Mouse (Mus musculus) thymus, postnatal 10 days (tissue): ENCODE measurements around the gene Rufy1.

ENCODE experiments used
- DNase-seq, 2 experiments: peaks; one replicate each; pipeline ENCODE4 v3.0.0; 2021; ENCODE audit warnings: low spot score in 2 of 2

Rufy1 gene

DNA sequence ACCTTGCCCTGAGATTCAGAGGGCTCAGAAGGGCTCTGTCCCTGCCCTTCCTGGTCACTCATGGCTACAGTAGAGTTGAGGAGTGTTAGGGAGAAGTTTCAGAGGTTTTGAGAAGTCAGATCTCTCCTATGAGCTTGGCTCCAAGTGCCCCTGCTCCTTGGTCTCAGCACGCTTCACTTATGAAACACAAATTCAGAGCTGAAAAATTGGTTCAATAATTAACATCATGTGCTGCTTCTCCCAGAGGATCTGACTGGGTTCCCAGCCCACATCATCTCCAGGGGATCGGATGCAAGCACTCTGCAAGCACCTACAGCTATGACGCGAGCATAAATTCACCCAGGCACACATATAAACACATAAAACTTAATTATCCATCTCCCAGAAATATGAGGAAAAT is 4.9 kb downstream of the Rufy1 start:
- DNase-seq = no peak

DNA sequence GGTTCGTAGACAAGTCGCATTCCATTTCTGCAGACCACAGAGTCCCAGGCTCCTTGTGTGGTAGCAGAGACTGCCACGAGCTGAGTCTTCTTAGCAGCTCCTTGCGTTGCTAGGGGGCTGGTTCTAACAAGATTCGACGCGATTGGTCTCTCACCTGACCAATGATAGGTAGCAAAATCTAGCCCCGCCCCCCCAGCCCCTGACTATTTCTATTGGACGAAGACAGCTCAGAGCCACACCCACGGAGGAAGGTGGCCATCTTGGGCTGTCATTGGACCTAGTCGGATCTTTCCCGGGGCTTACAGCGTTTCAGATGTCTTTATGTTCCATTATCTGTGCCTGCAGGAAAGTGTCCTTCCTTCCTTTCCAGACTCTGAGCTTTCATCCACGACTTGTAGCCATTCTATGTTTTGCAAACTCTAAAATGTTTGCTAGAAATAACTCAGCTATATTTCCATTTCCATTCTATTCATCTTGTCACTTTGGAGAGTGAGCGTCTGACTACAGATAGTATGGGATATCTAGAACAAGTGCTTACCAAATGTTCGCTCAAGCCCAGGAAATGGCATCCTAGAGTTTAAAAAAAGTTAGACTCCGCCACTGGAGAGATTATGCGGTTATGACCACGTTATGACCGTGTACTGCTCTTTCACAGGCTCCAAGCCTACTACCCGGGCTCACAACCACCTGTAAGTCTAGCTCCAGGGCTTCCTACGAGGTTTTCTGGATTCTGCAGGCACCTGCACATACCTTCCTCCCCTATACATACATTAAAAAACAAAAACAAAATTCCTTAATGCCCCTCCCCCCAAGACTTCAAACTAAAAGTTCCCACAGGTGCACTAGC is 8.8 kb downstream of the Rufy1 start:
- DNase-seq = peak; percentile 23 to 37

DNA sequence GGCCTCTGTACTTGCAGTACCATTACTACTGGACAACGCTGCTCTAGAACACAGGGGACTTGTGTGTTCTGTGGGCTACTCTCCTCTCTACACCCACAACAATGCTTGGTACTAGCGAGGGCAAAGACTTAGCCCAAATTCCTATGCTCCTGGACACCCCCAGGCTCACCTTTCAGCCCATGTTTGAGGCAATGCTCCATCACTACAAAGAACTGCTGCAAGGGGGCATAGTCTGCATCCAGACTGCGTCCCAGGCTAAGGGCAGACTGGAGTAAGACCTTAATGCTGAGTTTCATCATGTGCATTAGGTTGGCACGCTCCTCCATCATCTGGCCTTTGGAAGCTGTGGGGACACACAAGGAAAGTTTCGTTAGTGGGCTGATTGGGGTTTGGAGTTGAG is 9.5 kb downstream of the Rufy1 start:
- no peak for DNase-seq

DNA sequence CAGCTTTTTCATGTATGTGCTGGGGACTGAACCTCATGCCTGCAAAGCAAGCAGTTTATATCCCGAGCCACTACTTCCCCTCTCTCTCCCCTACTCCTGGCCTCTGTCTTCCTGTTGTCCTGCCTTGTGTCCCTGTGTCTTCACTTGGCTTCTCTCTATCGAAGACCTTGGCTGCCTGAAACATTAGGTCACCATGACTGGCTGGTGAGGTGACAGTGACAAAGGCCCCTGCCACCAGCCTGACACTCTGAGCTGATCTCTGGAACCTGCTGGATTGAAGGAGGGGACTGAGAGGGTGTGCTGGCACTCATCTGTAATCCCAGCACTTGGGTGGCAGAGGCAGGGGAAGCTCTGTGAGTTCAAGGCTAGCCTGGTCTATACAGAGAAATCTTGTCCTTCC is 13.1 kb downstream of the Rufy1 start:
- no peak for DNase-seq

DNA sequence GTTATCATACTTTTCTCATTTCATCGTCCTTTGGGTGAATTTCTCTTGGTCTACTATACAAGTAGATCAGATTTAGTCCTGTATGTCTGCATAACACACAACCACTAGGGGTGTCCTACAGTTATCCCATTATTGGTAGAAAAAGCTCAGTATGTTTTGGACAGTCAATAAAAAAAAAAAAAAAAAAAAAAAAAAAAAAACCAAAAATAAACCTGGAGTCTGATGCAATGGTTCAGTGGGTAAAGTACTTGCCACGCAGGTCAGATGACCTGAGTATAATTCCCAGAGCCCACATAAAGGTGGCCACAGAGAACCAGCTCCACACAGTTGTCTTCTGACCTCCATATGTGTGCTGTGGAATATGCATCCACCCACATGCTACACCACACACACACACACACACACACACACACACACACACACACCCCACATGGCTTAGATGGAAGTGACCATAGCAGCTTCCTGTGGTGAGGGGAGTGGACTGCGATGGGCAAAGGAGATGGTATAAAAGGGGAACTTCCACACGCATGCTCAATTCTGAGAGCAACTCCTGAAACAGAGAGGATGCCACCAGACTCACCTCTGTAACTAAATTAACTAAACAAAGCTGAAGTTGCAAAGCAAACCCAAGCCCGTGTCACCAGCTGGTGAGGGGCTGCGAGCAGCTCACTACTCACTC is 15.2 kb downstream of the Rufy1 start:
- no peak for DNase-seq

DNA sequence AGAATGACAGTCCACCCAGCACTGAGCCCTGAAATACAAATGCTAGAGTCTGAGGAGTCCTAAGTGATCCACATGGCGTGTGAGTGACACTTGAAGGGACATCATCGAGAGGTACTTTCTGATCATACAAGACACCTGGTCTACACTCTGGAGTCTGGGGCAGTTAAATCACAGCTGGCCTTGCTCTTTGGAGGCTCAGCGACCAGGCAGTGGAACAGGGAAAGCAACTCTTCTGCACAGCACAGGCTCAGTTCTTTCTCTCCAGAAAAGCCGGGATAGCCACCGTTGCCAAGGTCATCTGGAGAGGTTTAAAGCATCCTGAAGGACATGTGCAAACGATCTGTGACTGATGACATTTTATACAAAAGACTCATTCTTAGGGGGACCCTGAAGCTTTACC is 23.7 kb downstream of the Rufy1 start:
- DNase-seq = no peak

DNA sequence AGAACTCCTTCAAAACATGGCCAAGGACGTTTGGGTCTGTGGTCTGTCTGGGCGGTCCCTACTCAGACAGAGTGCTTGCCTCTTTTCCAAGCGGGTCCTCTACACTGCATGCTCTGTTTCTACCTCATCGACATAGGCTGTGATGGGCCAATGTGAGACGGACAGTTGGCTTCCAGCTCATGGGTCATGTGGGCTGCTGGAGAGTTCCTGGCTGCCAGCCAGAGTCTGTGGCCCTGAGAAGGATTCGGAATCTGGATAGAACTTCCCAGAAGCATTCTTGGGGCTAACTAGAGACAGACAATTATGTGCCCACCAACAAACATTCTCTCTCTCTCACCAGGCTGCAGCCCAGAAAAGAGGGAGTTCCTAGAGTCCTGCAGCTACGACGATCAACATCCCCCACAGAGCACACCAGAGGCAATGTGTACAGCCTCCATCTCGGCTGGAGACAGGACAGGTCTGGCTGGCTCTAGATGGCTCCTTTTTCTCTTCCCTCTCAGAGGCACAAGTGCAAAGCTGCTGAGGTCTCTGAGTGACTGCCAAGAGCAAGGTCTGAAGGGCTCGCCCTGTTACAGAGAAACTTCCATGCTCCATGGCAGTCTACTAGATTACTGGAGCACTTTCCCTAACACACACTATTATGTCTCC is 27.4 kb downstream of the Rufy1 start:
- no peak for DNase-seq

DNA sequence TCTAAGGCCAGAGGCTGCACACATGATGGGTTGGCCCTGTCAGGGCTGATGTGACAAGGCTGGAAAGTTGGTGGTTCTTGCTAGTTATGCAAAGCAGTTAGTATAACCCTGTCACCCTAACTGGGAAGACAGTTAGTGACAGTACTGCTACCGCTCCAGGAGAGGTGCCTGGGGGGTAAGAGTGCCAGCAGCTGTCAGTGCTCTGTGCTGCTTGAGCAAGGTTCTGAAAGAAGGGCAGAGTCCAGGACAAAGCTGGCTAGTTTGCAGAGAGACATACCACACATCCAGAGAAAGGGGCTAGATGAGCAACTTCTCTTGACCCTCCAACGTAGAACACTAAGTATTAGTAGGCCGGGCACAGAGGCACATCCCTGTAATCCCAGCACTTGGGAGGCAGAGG is 28.4 kb downstream of the Rufy1 start:
- no peak for DNase-seq

DNA sequence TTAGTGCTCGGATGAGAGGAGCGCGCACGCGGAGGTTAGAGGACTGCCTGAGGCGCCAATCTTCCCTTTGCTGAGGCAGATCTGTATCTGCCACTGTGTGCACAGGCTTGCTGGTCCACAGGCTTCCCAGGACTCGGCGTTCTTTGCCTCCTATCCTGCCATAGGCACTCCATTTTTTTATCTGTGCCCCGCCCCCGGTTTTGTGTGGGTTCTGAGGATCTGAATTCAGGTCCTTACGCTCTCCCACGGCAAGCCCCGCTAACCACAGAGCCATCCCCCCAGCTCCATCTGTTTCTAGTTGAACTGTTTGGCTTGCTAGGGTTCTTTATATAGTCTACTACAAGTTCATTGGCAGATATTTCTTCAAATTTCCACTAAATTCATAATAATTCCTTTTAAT is 32.1 kb downstream of the Rufy1 start:
- DNase-seq = no peak

DNA sequence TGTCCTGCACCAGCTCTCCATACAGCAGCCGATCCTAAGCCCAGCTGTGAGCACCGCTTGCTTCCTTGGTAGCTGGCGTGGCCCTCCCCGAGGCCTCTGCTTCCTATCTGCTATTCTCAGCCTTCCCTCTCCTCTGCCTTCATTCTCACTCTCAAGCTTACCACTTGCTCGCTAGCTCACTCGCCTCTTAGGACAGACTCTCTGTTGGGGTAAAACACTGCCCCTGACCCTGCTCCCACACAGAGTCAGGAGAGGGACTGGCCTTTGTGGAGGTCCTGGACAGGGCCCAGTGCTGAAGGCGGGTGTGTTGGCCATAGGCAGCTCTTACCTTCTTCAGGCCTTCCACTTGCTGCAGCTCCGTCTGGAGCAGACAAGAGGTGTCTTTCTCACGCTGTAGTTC is 33.6 kb downstream of the Rufy1 start:
- DNase-seq = no peak

DNA sequence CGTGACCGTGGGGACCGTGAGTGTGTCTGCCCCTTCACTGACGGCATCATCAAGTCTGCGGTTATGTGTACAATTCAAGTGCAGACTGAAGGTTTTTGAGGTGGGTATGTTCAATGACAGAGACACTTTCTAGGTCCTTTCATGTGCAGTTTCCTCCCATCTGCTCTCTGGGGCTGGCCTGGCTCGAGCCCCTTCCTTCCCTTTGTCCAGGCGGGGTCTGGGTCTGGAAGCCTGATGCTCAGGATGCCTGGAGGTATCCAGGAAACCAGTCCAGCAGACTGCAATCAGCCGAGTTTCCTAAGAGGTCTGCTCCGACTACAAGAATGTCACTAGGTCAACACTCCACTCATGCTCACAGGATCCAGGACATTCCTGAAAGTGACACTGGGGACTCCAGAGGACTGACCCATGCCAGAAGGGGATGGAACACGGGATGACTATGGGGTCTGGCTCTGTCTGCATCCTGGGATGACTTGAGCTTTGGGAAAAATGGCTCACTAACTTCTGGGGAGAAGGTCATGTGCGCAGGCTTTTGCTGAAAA is 34.1 kb downstream of the Rufy1 start:
- no peak for DNase-seq

DNA sequence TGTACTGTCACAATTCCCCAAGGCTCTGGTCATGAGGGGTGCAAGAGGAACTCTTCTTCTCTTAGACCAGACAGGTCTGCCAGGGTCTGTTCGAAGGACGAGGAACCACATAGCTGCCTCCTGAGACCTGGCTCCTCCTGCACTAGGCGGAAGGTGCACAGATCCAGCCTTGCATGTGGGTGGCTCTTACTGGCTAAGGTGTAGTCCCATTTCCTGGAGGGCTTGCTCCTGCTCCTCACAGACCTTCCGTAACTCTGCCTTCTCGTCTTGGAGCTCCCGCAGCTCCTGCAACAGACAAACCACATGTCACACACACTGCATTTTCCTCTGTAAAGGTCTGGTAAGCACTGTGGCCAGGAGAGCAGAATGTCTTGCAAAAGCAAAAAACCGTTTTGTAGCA is 36.2 kb downstream of the Rufy1 start:
- DNase-seq = no peak

DNA sequence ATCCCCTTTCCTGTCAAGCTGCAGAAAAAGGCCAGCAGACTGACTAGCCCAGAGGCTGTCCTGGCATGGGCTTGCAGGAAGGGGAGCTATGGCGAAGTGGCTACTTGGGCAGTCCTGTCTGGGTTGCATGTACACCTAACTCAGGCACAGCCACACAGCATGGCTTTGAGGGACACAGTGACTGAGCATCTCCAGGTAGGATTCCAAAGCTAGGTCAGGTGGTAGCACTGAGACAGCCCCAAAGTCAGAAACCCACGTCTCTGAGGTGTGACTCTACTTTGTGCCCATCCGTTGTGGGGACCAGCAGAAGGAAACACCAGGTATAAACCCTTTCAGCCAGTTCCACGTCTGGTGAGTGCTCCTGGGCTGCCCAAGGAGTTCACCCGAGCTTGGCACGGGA is 37.6 kb downstream of the Rufy1 start:
- DNase-seq = no peak

DNA sequence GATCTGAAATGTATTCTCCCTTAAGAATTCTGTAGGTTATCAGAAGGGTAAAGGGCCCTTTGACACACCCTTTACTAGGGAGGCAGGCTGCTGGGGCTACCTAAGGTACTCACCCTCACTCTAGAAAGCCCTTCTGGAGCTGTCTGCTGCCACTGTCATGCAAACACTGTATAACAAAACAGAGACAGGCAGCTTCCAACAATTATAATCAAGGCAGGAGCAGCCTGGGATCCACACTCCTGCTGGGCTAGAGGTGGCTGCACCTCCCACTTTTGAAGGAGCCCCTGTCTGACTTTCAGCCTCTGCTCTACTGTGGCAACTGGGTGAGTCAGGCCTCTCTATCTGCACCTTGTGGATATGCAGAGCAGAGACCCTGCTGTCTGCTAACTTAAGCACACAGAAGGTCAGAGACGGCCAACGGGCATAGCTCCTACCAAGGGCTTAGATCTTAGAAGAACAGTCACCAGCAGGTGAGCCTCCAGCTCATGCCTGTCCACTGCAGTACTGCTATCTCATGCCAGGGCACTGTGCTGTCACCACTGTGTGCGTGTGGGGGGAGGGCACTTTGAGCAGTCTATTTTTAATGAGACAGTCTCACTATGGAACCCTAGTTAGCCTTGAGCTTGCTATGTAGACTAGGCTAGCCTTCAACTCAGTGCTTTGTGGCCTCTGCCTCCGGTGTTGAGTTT is 39.5 kb downstream of the Rufy1 start:
- DNase-seq = no peak

DNA sequence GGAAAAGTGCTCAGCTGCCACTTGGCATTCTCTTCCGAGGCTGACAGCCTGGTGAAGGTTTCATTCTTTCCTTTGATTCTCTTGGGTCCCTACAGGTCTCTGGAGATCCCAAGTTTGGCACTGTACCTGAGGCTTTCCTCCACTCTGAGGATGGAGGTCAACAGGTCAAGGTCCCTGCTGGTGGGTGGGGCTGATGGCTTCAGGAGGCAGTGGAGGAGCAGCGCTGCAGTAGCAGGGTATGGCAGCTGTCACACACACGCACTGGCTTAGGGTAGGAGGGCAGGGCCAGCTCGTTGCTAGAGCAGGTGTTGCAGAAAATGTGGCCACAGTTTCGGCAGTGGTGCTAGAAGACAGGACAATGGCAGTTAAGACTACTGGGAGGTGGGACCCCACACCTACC is 41.3 kb downstream of the Rufy1 start:
- DNase-seq = no peak

DNA sequence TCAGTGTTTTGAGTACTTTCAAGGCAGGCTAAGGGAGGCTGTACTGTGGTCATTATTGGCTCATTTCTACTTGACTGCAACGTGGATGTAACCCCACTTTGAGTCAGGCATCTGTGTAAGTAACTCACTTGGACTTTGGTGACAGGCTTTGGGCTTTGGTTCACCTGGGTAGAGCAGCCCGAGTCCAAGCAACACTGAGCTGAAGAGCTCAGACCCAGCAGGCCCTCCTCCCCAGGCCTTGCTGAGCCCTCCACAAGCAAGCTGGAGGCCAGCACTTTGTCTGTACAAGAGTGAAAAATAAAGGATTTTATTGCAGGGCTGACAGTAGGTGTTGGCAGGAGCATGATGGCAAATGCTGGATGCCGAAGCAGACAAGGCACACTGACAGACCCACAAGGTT is 41.9 kb downstream of the Rufy1 start:
- no peak for DNase-seq

DNA sequence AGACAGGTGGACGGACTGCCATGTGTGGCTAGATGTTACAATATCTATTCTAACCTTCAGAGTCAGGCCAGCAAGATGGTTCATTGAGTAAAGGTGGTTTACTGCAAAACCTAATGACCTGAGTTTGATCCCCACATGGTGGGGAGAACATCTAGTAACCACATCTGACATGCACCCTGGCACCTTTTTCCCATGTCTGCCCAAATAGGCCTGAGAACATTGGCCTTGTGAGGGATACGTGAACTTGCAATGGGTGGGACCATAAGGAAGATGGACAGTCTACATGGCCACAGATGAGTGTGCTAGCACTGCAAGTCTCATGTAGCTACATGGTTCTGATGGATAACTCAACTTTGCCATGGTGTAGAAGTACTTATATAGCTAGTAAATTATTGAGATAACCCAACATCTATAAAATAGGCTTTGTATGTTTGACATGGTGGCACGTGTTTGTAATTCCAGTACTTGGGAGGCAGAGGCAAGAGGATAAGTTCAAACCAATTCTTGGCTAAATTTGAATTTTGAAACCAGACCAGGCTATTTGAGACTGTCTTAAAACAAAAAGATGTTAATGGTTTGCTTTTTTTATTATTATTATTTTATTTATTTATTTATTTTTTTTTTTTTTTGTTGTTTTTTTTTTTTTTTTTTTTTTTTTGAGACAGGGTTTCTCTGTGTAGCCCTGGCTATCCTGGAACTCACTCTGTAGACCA is 42.6 kb downstream of the Rufy1 start:
- no peak for DNase-seq

DNA sequence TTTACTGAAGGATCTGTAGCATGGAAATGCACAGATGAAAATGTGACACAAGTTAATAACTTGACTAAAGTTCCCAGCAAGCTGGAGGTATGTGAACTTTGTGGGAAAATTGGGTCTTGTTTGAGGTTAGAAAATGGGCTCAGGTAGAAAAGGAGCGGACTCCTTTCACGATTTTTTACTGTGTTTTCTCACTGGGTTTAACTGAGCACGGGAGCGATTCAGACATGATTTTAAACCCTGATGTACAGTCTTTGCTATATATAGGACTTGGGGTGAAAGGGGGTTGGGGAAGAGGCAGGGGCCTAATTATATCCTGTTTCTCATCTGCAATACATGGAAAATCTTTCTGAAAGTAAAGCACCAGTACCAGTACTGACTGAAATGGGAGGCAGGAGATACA is 43.2 kb downstream of the Rufy1 start:
- DNase-seq = no peak

DNA sequence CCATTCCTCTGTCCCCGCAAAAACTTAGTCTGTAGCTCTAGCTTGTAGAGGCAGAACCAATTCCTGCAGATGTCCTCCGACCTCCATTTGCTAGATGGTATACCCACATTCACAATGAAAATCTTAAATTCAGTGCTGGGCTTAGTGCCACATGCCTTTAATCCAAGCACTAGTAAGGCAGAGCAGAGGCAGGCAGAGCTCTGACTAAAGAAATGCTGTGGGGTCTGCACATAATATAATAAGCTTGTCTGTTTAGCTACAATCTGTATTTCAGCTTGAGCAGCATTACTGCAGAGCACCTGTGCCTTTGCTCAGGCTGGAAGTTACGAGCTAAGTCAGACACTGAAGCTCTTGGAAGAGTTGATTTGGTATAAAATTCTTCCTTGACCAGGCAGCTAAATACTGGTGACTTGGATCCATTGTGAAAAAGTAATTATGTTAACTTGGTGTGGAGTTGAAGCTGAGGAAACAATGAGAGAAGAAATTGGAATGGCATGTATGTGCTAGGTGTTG is 43.7 kb downstream of the Rufy1 start:
- no peak for DNase-seq

DNA sequence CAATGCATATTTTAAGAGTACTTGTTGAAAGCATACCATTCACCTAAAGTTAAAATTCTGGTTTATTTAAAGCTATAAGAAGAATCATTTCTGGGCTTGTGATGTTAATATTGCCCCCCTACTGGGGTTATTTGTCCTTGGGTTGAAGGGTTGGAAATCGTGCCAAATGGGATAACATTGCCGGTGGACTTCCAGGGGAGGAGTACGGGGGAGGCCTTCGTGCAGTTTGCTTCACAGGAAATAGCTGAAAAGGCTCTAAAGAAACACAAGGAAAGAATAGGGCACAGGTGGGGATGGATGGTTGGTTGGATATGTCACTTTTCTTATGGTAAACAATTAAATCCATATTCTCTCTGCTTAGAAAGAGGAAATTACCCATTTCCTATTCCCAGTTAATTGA is 49.6 kb downstream of the Rufy1 start:
- no peak for DNase-seq

DNA sequence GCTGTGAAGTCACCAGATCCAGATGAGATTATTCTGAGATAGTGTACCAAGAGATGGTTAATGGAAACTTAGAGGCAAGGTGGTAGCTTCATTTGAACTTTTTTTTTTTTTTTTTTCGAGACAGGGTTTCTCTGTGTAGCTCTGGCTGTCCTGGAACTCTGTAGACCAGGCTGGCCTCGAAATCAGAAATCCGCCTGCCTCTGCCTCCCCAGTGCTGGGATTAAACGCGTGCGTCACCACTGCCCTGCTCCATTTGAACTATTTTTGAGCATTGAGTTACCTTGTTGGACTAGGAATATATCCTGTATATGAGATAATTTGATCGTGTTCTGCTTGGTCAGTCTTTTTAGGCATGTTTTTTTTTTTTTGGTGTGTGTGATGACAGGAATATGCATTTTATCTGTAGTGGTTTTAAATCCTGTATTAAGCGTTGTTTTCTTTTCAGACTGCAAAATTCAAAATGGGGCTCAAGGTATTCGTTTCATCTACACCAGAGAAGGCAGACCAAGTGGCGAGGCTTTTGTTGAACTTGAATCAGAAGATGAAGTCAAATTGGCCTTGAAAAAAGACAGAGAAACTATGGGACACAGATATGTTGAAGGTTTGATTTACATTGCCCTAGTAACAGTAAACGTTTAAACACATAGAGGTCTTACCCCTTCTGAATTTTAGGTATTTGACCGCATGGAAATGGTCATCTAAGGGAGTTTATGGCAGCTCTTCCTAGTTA is 51.7 kb downstream of the Rufy1 start:
- no peak for DNase-seq
